Mouse (Mus musculus) myocyte (in vitro differentiated cells): Measurements from ENCODE around the gene Zfand6. TPM values are rescaled to one million over a fixed set of nuclear protein-coding genes. Genes with fewer than 3 reads are reported as not detected.

ENCODE experiments used
- H3K27me3 ChIP-seq: one replicate; pipeline ENCODE4 v1.6.1; 2011; ENCODE audit not compliant: control insufficient read depth, insufficient read depth, insufficient read length
- H3K36me3 ChIP-seq: one replicate; pipeline ENCODE4 v1.6.1; 2011; ENCODE audit not compliant: control insufficient read depth, insufficient read depth
- H3K4me2 ChIP-seq: one replicate; pipeline ENCODE4 v1.6.1; 2011; ENCODE audit warnings: low read depth, control low read depth
- H3K4me3 ChIP-seq: one replicate; pipeline ENCODE4 v1.5.1; 2011; ENCODE audit warnings: mild to moderate bottlenecking, control low read depth, moderate library complexity
- H3K79me2 ChIP-seq: one replicate; pipeline ENCODE4 v1.6.1; 2011; ENCODE audit not compliant: control insufficient read depth, insufficient read depth
- H3ac ChIP-seq: one replicate; pipeline ENCODE4 v1.6.1; 2011; ENCODE audit not compliant: control insufficient read depth, insufficient read length
- CEBPB ChIP-seq: IDR thresholded peaks from 2 replicates; pipeline ENCODE4 v1.6.1; 2011; ENCODE audit warnings: mild to moderate bottlenecking, moderate library complexity; ENCODE audit not compliant: poor library complexity, insufficient read depth, severe bottlenecking
- E2F4 ChIP-seq: IDR thresholded peaks from one replicate; pipeline ENCODE4 v1.6.1; 2011; ENCODE audit warnings: mild to moderate bottlenecking, control low read depth, moderate library complexity; ENCODE audit not compliant: insufficient read depth
- MAX ChIP-seq: IDR thresholded peaks from one replicate; pipeline ENCODE4 v1.6.1; 2011; ENCODE audit warnings: low read depth, mild to moderate bottlenecking, control low read depth
- MYOD1 ChIP-seq, 3 experiments: IDR thresholded peaks; one replicate each; pipeline ENCODE4 v1.6.1; 2011; ENCODE audit warnings: control low read depth in 2 of 3, low read depth in 2 of 3, mild to moderate bottlenecking in 2 of 3, moderate library complexity in 1 of 3; ENCODE audit not compliant: insufficient read length in 2 of 3, control insufficient read depth in 1 of 3
- MYOG ChIP-seq, 3 experiments: IDR thresholded peaks; one replicate each; pipeline ENCODE4 v1.6.1; 2011; ENCODE audit warnings: control low read depth in 2 of 3, low read depth in 2 of 3, mild to moderate bottlenecking in 2 of 3; ENCODE audit not compliant: insufficient read length in 2 of 3, control insufficient read depth in 1 of 3, insufficient read depth in 1 of 3
- POLR2A ChIP-seq: IDR thresholded peaks from one replicate; pipeline ENCODE4 v1.6.1; 2011; ENCODE audit warnings: low read depth, mild to moderate bottlenecking, control low read depth, moderate library complexity; ENCODE audit not compliant: insufficient read length
- POLR2AphosphoS2 ChIP-seq: IDR thresholded peaks from one replicate; pipeline ENCODE4 v1.6.1; 2011; ENCODE audit warnings: low read depth, control low read depth; ENCODE audit not compliant: insufficient read length
- REST ChIP-seq: IDR thresholded peaks from one replicate; pipeline ENCODE4 v1.6.1; 2011; ENCODE audit warnings: mild to moderate bottlenecking, control low read depth, moderate library complexity; ENCODE audit not compliant: insufficient read depth, insufficient read length
- SRF ChIP-seq: IDR thresholded peaks from one replicate; pipeline ENCODE4 v1.6.1; 2011; ENCODE audit warnings: low read depth; ENCODE audit not compliant: control insufficient read depth, insufficient read length
- TCF12 ChIP-seq: IDR thresholded peaks from one replicate; pipeline ENCODE4 v1.6.1; 2011; ENCODE audit warnings: mild to moderate bottlenecking, control low read depth; ENCODE audit not compliant: poor library complexity, insufficient read depth, severe bottlenecking
- TCF3 ChIP-seq: IDR thresholded peaks from one replicate; pipeline ENCODE4 v1.6.1; 2011; ENCODE audit warnings: low read depth, control low read depth; ENCODE audit not compliant: insufficient read length
- USF1 ChIP-seq: IDR thresholded peaks from one replicate; pipeline ENCODE4 v1.6.1; 2011; ENCODE audit warnings: low read depth, mild to moderate bottlenecking, control low read depth, moderate library complexity
- polyA plus RNA-seq: library from polyadenylated mRNA; unstranded; fragments of >200 nt; fragmentation: generic; extraction: Trizol; gene quantifications from one replicate; pipeline ENCODE4 v1.2.1, GENCODE M21; 2012; ENCODE audit warnings: missing spikeins

Zfand6 gene
- polyA plus RNA-seq, 1 experiment = 34.7 TPM

DNA sequence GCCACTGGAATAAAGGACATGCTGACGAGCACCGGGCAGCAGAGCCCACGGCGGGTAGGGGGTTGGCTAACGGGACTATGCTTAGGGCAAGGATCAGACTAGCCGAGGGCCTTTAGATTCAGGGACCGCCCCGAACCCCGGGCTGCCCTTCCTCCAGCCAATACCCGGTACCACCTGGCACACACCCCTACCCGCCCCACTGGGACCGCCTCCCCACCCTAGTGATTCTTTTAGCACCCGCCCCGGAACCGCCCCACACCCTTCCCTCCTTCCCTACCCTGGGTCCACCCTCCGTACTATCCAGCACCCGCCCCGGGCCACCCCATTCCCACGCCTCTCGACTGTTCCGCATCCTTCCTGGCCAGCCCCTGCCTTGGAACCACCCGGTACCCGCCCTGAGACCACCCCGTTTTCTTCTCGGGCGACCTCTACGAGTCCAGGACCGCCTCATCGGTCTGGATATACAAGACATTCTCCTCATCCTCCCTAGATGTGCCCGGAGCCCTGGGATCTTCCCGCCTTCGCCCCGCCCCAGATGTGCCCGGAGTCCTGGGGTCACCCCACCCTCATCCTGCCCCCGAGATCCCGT, 84.0 kb downstream of the Zfand6 start:
- peak overlapping the region; percentile 83 for H3K4me2 ChIP-seq
- H3K79me2 ChIP-seq = no peaks in the 10 kb centered on the region
- H3ac ChIP-seq = peak overlapping the region; percentile 67
- peak overlapping the region; percentile 61 for H3K4me3 ChIP-seq
- no peaks in the 10 kb centered on the region for H3K36me3 ChIP-seq
- H3K27me3 ChIP-seq = no peaks in the 10 kb centered on the region
- TF ChIP-seq CEBPB (no peak), SRF (no peak), E2F4 (no peak), POLR2A (peak; percentile 39), TCF12 (no peak)

- no peaks in the 10 kb centered on the region for H3K79me2 ChIP-seq
- H3K36me3 ChIP-seq = no peaks in the 10 kb centered on the region
- TF ChIP-seq REST (no peak), CEBPB (no peak), POLR2AphosphoS2 (no peak), SRF (no peak), E2F4 (no peak), USF1 (no peak), TCF3 (no peak), MAX (no peak), TCF12 (no peak), MYOD1 (IDR thresholded peaks at IDR 0.05; ENCODE audit: control insufficient read depth in 1 of 3, insufficient read length in 2 of 3, low read depth in 2 of 3) (no peak), POLR2A (no peak), MYOG (IDR thresholded peaks at IDR 0.05; ENCODE audit: control insufficient read depth in 1 of 3, insufficient read depth in 1 of 3, insufficient read length in 2 of 3, low read depth in 2 of 3) (no peak)
- H3K4me2 ChIP-seq = peak overlapping the region; percentile 83
- H3K4me3 ChIP-seq = peak overlapping the region; percentile 61
- H3ac ChIP-seq = peak overlapping the region; percentile 67
- no peaks in the 10 kb centered on the region for H3K27me3 ChIP-seq
Measured at GRCm38 (mm10) chr7:84605033-84605687, 84.6 kb downstream of the Zfand6 start.

DNA sequence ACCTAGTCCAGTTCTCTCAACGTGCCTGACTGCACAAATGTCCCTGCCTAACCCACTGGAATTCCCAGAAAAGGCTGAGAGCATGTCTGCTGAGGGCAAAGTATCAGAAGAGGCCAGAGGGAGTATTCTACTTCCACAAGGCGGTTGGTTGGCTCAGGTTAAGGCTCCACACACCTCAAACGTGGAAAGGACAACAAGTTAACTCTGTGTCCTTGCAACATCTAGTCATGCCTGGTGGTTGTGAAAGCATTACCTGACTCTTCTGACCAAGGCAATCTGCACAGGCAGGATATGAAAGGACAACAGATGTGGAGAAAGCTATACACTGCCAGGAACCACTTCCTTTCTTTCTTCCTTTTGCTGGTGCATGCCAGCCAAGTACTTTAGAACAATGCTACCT, 85.3 kb downstream of the Zfand6 start:
- Histone ChIP-seq H3K36me3 (no peaks in the 10 kb centered on the region), H3K27me3 (no peaks in the 10 kb centered on the region), H3ac (no peak overlapping the region), H3K4me2 (peak overlapping the region; percentile 83), H3K4me3 (peak overlapping the region; percentile 61), H3K79me2 (no peaks in the 10 kb centered on the region)
- TF ChIP-seq CEBPB (0 out of 2 replicates have a peak, but pooled peaks have one; percentile 9), TCF12 (no peak)

DNA sequence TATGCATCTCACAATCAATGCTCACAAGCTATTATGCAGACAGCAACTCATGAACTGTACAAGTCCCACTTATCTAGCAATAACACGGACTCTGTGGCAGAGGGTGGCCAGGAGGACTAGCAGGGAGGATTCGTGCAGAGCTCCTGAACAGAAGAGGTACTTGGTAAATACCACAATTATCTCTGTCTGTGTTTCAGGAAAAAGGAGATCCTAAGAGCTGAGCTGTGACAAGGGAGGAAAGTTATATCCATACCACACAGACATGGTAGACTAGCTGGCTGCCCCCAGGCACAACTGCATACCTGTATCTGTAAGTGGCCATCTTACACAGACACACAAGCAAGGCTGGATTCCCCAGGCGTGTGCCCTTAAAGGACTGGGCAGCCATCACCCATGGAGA, 88.4 kb downstream of the Zfand6 start:
- Histone ChIP-seq H3ac (no peak overlapping the region), H3K27me3 (no peaks in the 10 kb centered on the region), H3K79me2 (no peaks in the 10 kb centered on the region), H3K4me2 (no peak overlapping the region), H3K4me3 (no peak overlapping the region), H3K36me3 (no peaks in the 10 kb centered on the region)
- no peak for TF ChIP-seq TCF12
- TF ChIP-seq CEBPB = no peak
- no peak for TF ChIP-seq MYOD1 (IDR thresholded peaks at IDR 0.05; ENCODE audit: control insufficient read depth in 1 of 3, insufficient read length in 2 of 3, low read depth in 2 of 3)

DNA sequence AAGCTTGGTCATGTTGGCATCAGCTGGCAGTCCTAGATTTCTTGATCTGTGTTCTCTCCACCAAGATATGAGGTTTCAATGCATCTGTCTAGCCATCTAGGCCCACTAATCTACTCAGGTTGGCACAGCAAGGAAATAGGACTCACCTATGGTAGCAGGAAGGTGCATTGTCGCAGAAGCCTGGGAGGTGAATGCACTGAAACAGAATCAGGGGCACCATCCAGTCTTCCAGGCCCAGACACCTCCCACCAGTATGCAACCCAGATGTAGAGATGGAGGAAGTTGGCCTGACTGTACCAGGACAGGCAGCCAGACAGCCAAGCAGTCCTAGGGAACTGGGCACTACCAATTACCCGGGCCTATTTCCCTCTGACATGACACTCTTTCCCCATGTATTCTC, 89.1 kb downstream of the Zfand6 start:
- no peak for TF ChIP-seq TCF12
- no peak for TF ChIP-seq MYOD1 (IDR thresholded peaks at IDR 0.05; ENCODE audit: control insufficient read depth in 1 of 3, insufficient read length in 2 of 3, low read depth in 2 of 3)
- no peak for TF ChIP-seq CEBPB
- no peak for TF ChIP-seq USF1
- TF ChIP-seq MYOG (IDR thresholded peaks at IDR 0.05; ENCODE audit: control insufficient read depth in 1 of 3, insufficient read depth in 1 of 3, insufficient read length in 2 of 3, low read depth in 2 of 3) = no peak
- TF ChIP-seq TCF3 = no peak
- H3K4me2 ChIP-seq = no peak overlapping the region
- H3K27me3 ChIP-seq = no peaks in the 10 kb centered on the region
- H3ac ChIP-seq = no peak overlapping the region
- H3K4me3 ChIP-seq = no peak overlapping the region
- H3K36me3 ChIP-seq = no peaks in the 10 kb centered on the region
- H3K79me2 ChIP-seq = no peaks in the 10 kb centered on the region

GRCm38 (mm10) chr7:84596633-84597032, 93.1 kb downstream of the Zfand6 start:
- no peaks in the 10 kb centered on the region for H3K79me2 ChIP-seq
- no peak overlapping the region for H3ac ChIP-seq
- TF ChIP-seq TCF12 (no peak), MAX (no peak), POLR2A (no peak), E2F4 (no peak), TCF3 (no peak), SRF (no peak), MYOG (IDR thresholded peaks at IDR 0.05; ENCODE audit: control insufficient read depth in 1 of 3, insufficient read depth in 1 of 3, insufficient read length in 2 of 3, low read depth in 2 of 3) (no peak)
- H3K4me3 ChIP-seq = no peak overlapping the region
- peaks cover 3% of the 10 kb centered on the region for H3K36me3 ChIP-seq
- no peak overlapping the region for H3K4me2 ChIP-seq
- no peaks in the 10 kb centered on the region for H3K27me3 ChIP-seq
